Mouse (Mus musculus) ES-Bruce4 (cell line): ENCODE results near the gene Stkld1.

ENCODE experiments used
- CTCF ChIP-seq: IDR thresholded peaks from one replicate; pipeline ENCODE4 v1.8.1; 2011; ENCODE audit warnings: low read depth, low read length
- EP300 ChIP-seq: IDR thresholded peaks from 2 replicates; pipeline ENCODE4 v1.6.1; 2011; ENCODE audit warnings: low read depth, low read length; ENCODE audit not compliant: insufficient read depth
- POLR2A ChIP-seq: IDR thresholded peaks from one replicate; pipeline ENCODE4 v1.8.1; 2011; ENCODE audit warnings: low read length; ENCODE audit not compliant: insufficient read depth

GRCm38 (mm10) chr2:26916738-26917137 lies 17.1 kb upstream of the Stkld1 start:
- TF ChIP-seq CTCF (no peak), POLR2A (no peak), EP300 (no peak)
